Mouse (Mus musculus): ENCODE measurements around the gene Celsr3. TPM values are rescaled to one million over a fixed set of nuclear protein-coding genes. Genes with fewer than 3 reads are reported as not detected.

The Celsr3 gene
- polyA plus RNA-seq, 1 experiment from 2014 or later: 12.1 TPM

GRCm38 (mm10) chr9:108809188-108809587 is 16.9 kb upstream of the Celsr3 start:
- Histone ChIP-seq H3K27ac (no peak overlapping the region), H3K9ac (peak overlapping the region; percentile 86), H3K4me2 (replicated peaks) (peak overlapping the region; percentile 89), H3K4me3 (peak overlapping the region; percentile 72; the same call in 1 of the 2 replicates), H3K9me3 (no peaks in the 10 kb centered on the region), H3K27me3 (replicated peaks) (no peaks in the 10 kb centered on the region), H3K36me3 (peaks cover 58% of the 10 kb centered on the region), H3K4me1 (peaks cover 11% of the 10 kb centered on the region)
- WGBS: 74% methylated on average over 5 of the region's 5 CpGs
- no peak for ATAC-seq (ENCODE audit: low FRiP score, low read depth)

GRCm38 (mm10) chr9:108809723-108810122 is 16.4 kb upstream of the Celsr3 start:
- H3K9me3 ChIP-seq: no peaks in the 10 kb centered on the region
- no peak for ATAC-seq (ENCODE audit: low FRiP score, low read depth)
- H3K27me3 ChIP-seq (replicated peaks): no peaks in the 10 kb centered on the region
- peaks cover 11% of the 10 kb centered on the region for H3K4me1 ChIP-seq
- no peak overlapping the region for H3K27ac ChIP-seq
- H3K36me3 ChIP-seq: peaks cover 58% of the 10 kb centered on the region
- H3K4me2 ChIP-seq (replicated peaks): no peak overlapping the region
- no peak overlapping the region for H3K9ac ChIP-seq
- WGBS: 90% methylated on average over 6 of the region's 6 CpGs
- no peak overlapping the region for H3K4me3 ChIP-seq

GRCm38 (mm10) chr9:108810516-108810915 is 15.6 kb upstream of the Celsr3 start:
- H3K27ac ChIP-seq: no peak overlapping the region
- no peaks in the 10 kb centered on the region for H3K9me3 ChIP-seq
- H3K36me3 ChIP-seq: peaks cover 58% of the 10 kb centered on the region
- no peak overlapping the region for H3K4me2 ChIP-seq (replicated peaks)
- no peak overlapping the region for H3K9ac ChIP-seq
- H3K4me1 ChIP-seq: peaks cover 11% of the 10 kb centered on the region
- no peak overlapping the region for H3K4me3 ChIP-seq
- ATAC-seq (ENCODE audit: low FRiP score, low read depth): no peak
- WGBS: 87% methylated on average over 5 of the region's 5 CpGs
- no peaks in the 10 kb centered on the region for H3K27me3 ChIP-seq (replicated peaks)

GRCm38 (mm10) chr9:108815557-108815956 is 10.6 kb upstream of the Celsr3 start:
- Histone ChIP-seq H3K4me1 (no peaks in the 10 kb centered on the region), H3K9ac (no peak overlapping the region), H3K27ac (no peak overlapping the region), H3K9me3 (no peaks in the 10 kb centered on the region), H3K36me3 (peaks cover 57% of the 10 kb centered on the region), H3K4me3 (no peak overlapping the region), H3K27me3 (replicated peaks) (no peaks in the 10 kb centered on the region), H3K4me2 (replicated peaks) (no peak overlapping the region)
- ATAC-seq (ENCODE audit: low FRiP score, low read depth): no peak
- WGBS: 90% methylated on average over 7 of the region's 7 CpGs

GRCm38 (mm10) chr9:108819495-108819894 is 6.6 kb upstream of the Celsr3 start:
- no peak for ATAC-seq (ENCODE audit: low FRiP score, low read depth)
- Histone ChIP-seq H3K9me3 (no peaks in the 10 kb centered on the region), H3K36me3 (peaks cover 30% of the 10 kb centered on the region), H3K4me2 (replicated peaks) (no peak overlapping the region), H3K27ac (no peak overlapping the region), H3K4me1 (peaks cover 8% of the 10 kb centered on the region), H3K27me3 (replicated peaks) (peaks cover 16% of the 10 kb centered on the region; the same call in 1 of the 2 replicates), H3K4me3 (no peak overlapping the region), H3K9ac (no peak overlapping the region)
- 66% methylated on average over 3 of the region's 3 CpGs for WGBS

- Histone ChIP-seq H3K9me3 (no peaks in the 10 kb centered on the region), H3K9ac (no peak overlapping the region), H3K4me1 (peaks cover 9% of the 10 kb centered on the region), H3K4me2 (replicated peaks) (no peak overlapping the region), H3K27ac (no peak overlapping the region), H3K36me3 (peaks cover 24% of the 10 kb centered on the region), H3K27me3 (replicated peaks) (peaks cover 16% of the 10 kb centered on the region; the same call in 1 of the 2 replicates), H3K4me3 (no peak overlapping the region)
- ATAC-seq (ENCODE audit: low FRiP score, low read depth): no peak
- 67% methylated on average over 5 of the region's 5 CpGs for WGBS
These were observed 6.0 kb upstream of the Celsr3 start for GRCm38 (mm10) chr9:108820077-108820476.

- Histone ChIP-seq H3K4me1 (peaks cover 30% of the 10 kb centered on the region), H3K27ac (no peak overlapping the region; the same call in 1 of the 2 replicates)
- WGBS: 5% methylated on average over 25 of the region's 25 CpGs
These were observed 1.9 kb upstream of the Celsr3 start for GRCm38 (mm10) chr9:108824144-108824685.

GRCm38 (mm10) chr9:108824755-108825413 is 1.2 kb upstream of the Celsr3 start:
- peaks cover 35% of the 10 kb centered on the region for H3K4me1 ChIP-seq
- ATAC-seq (ENCODE audit: low FRiP score, low read depth): peak; percentile 85
- H3K27ac ChIP-seq: no peak overlapping the region
- H3K9ac ChIP-seq: peak overlapping the region; percentile 51
- H3K4me3 ChIP-seq: peak overlapping the region; percentile 71
- H3K9me3 ChIP-seq: no peaks in the 10 kb centered on the region
- H3K4me2 ChIP-seq (replicated peaks): peak overlapping the region; percentile 85
- H3K27me3 ChIP-seq (replicated peaks): peaks cover 54% of the 10 kb centered on the region
- peaks cover 22% of the 10 kb centered on the region for H3K36me3 ChIP-seq
- 1% methylated on average over 31 of the region's 31 CpGs for WGBS

More at GRCm38 (mm10) chr9:108824144-108824685, 1.9 kb upstream of the Celsr3 start:
- peaks cover 16% of the 10 kb centered on the region for H3K36me3 ChIP-seq
- no peaks in the 10 kb centered on the region for H3K9me3 ChIP-seq
- no peak; the same call in 1 of the 2 replicates for ATAC-seq (ENCODE audit: low FRiP score, low read depth)
- H3K4me3 ChIP-seq: peak overlapping the region; percentile 71
- peaks cover 48% of the 10 kb centered on the region for H3K27me3 ChIP-seq (replicated peaks)
- H3K9ac ChIP-seq: peak overlapping the region; percentile 51
- peak overlapping the region; percentile 85 for H3K4me2 ChIP-seq (replicated peaks)

GRCm38 (mm10) chr9:108826700-108827340 is 700 bp downstream of the Celsr3 start:
- 3% methylated on average over 39 of the region's 39 CpGs for WGBS
- Histone ChIP-seq H3K4me1 (peaks cover 53% of the 10 kb centered on the region), H3K4me2 (replicated peaks) (peak overlapping the region; percentile 85), H3K4me3 (peak overlapping the region; percentile 71), H3K9me3 (no peaks in the 10 kb centered on the region), H3K27me3 (replicated peaks) (peaks cover 72% of the 10 kb centered on the region), H3K36me3 (peaks cover 22% of the 10 kb centered on the region), H3K9ac (peak overlapping the region; percentile 86), H3K27ac (peak overlapping the region; percentile 15; the same call in 1 of the 2 replicates)
- ATAC-seq (ENCODE audit: low FRiP score, low read depth): no peak

GRCm38 (mm10) chr9:108827454-108827853 is 1.3 kb downstream of the Celsr3 start:
- 12% methylated on average over 34 of the region's 34 CpGs for WGBS
- Histone ChIP-seq H3K4me1 (peaks cover 59% of the 10 kb centered on the region), H3K27me3 (replicated peaks) (peaks cover 73% of the 10 kb centered on the region), H3K4me3 (peak overlapping the region; percentile 71), H3K27ac (no peak overlapping the region), H3K9me3 (no peaks in the 10 kb centered on the region), H3K36me3 (peaks cover 22% of the 10 kb centered on the region), H3K9ac (peak overlapping the region; percentile 86; the same call in 1 of the 2 replicates), H3K4me2 (replicated peaks) (peak overlapping the region; percentile 85)
- no peak for ATAC-seq (ENCODE audit: low FRiP score, low read depth)

GRCm38 (mm10) chr9:108827906-108828305 is 1.8 kb downstream of the Celsr3 start:
- 65% methylated on average over 18 of the region's 18 CpGs for WGBS
- no peak for ATAC-seq (ENCODE audit: low FRiP score, low read depth)
- Histone ChIP-seq H3K4me2 (replicated peaks) (peak overlapping the region; percentile 85), H3K4me1 (peaks cover 64% of the 10 kb centered on the region), H3K27me3 (replicated peaks) (peaks cover 72% of the 10 kb centered on the region), H3K4me3 (peak overlapping the region; percentile 71; the same call in 1 of the 2 replicates), H3K9ac (peak overlapping the region; percentile 86; the same call in 1 of the 2 replicates), H3K36me3 (peaks cover 25% of the 10 kb centered on the region), H3K9me3 (no peaks in the 10 kb centered on the region), H3K27ac (no peak overlapping the region)

- peaks cover 50% of the 10 kb centered on the region for H3K4me1 ChIP-seq
- peak overlapping the region; percentile 36 for H3K4me3 ChIP-seq
- H3K9me3 ChIP-seq: no peaks in the 10 kb centered on the region
- 0 out of 2 replicates have a peak overlapping the region, but pooled peaks have one; percentile 41 for H3K9ac ChIP-seq
- no peak for ATAC-seq (ENCODE audit: low FRiP score, low read depth)
- 9% methylated on average over 23 of the region's 23 CpGs for WGBS
- H3K27ac ChIP-seq: no peak overlapping the region
- H3K36me3 ChIP-seq: peaks cover 62% of the 10 kb centered on the region
- peak overlapping the region; percentile 78 for H3K4me2 ChIP-seq (replicated peaks)
- peaks cover 52% of the 10 kb centered on the region for H3K27me3 ChIP-seq (replicated peaks)
These were observed 5.5 kb downstream of the Celsr3 start for GRCm38 (mm10) chr9:108831637-108832036.

All from neural tube, embryonic 12.5 days (tissue).